Mouse (Mus musculus) myocyte (in vitro differentiated cells): Measurements from ENCODE around the gene Zswim7.

Experiments used
- CEBPB ChIP-seq: IDR thresholded peaks from 2 replicates; pipeline ENCODE4 v1.6.1; 2011; ENCODE audit warnings: mild to moderate bottlenecking, moderate library complexity; ENCODE audit not compliant: poor library complexity, insufficient read depth, severe bottlenecking
- E2F4 ChIP-seq: IDR thresholded peaks from one replicate; pipeline ENCODE4 v1.6.1; 2011; ENCODE audit warnings: mild to moderate bottlenecking, control low read depth, moderate library complexity; ENCODE audit not compliant: insufficient read depth
- MAX ChIP-seq: IDR thresholded peaks from one replicate; pipeline ENCODE4 v1.6.1; 2011; ENCODE audit warnings: low read depth, mild to moderate bottlenecking, control low read depth
- MYOD1 ChIP-seq, 3 experiments: IDR thresholded peaks; one replicate each; pipeline ENCODE4 v1.6.1; 2011; ENCODE audit warnings: control low read depth in 2 of 3, low read depth in 2 of 3, mild to moderate bottlenecking in 2 of 3, moderate library complexity in 1 of 3; ENCODE audit not compliant: insufficient read length in 2 of 3, control insufficient read depth in 1 of 3
- MYOG ChIP-seq, 3 experiments: IDR thresholded peaks; one replicate each; pipeline ENCODE4 v1.6.1; 2011; ENCODE audit warnings: control low read depth in 2 of 3, low read depth in 2 of 3, mild to moderate bottlenecking in 2 of 3; ENCODE audit not compliant: insufficient read length in 2 of 3, control insufficient read depth in 1 of 3, insufficient read depth in 1 of 3
- POLR2A ChIP-seq: IDR thresholded peaks from one replicate; pipeline ENCODE4 v1.6.1; 2011; ENCODE audit warnings: low read depth, mild to moderate bottlenecking, control low read depth, moderate library complexity; ENCODE audit not compliant: insufficient read length
- POLR2AphosphoS2 ChIP-seq: IDR thresholded peaks from one replicate; pipeline ENCODE4 v1.6.1; 2011; ENCODE audit warnings: low read depth, control low read depth; ENCODE audit not compliant: insufficient read length
- REST ChIP-seq: IDR thresholded peaks from one replicate; pipeline ENCODE4 v1.6.1; 2011; ENCODE audit warnings: mild to moderate bottlenecking, control low read depth, moderate library complexity; ENCODE audit not compliant: insufficient read depth, insufficient read length
- SRF ChIP-seq: IDR thresholded peaks from one replicate; pipeline ENCODE4 v1.6.1; 2011; ENCODE audit warnings: low read depth; ENCODE audit not compliant: control insufficient read depth, insufficient read length
- TCF12 ChIP-seq: IDR thresholded peaks from one replicate; pipeline ENCODE4 v1.6.1; 2011; ENCODE audit warnings: mild to moderate bottlenecking, control low read depth; ENCODE audit not compliant: poor library complexity, insufficient read depth, severe bottlenecking
- USF1 ChIP-seq: IDR thresholded peaks from one replicate; pipeline ENCODE4 v1.6.1; 2011; ENCODE audit warnings: low read depth, mild to moderate bottlenecking, control low read depth, moderate library complexity

DNA sequence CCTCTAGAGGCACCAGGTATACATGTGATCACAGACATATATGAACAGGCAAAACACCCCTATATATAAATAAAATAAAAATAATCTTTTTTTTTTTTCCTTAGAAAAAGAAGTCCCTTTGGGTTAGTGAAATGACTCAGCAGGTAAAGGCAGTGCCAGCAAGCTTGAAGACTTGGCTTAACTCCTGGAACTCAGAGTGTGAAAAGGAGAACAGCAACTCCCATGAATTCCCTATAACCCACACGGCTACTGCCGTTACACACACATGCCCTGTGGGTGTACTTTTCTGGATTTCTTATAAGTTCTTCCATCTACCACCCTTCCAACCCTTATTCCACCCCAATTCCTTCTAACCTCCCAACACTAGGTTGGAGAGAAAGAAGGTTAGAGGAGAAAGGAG is 24.7 kb upstream of the Zswim7 start:
- TF ChIP-seq POLR2A (no peak), TCF12 (no peak), MAX (no peak), E2F4 (no peak), CEBPB (no peak), MYOD1 (IDR thresholded peaks at IDR 0.05; ENCODE audit: control insufficient read depth in 1 of 3, insufficient read length in 2 of 3, low read depth in 2 of 3) (no peak), USF1 (no peak), REST (no peak), POLR2AphosphoS2 (no peak), MYOG (IDR thresholded peaks at IDR 0.05; ENCODE audit: control insufficient read depth in 1 of 3, insufficient read depth in 1 of 3, insufficient read length in 2 of 3, low read depth in 2 of 3) (no peak), SRF (no peak)
